Mouse (Mus musculus) layer of hippocampus, adult 2 months (tissue): ENCODE data around the gene Map3k14. TPM values are rescaled to one million over a fixed set of nuclear protein-coding genes. Genes with fewer than 3 reads are reported as not detected.

Experiments used
- DNase-seq, 2 experiments: peaks; one replicate each; pipeline ENCODE4 v3.0.0; 2022; ENCODE audit warnings: low spot score in 2 of 2
- H3K27ac ChIP-seq: fragments of 200-600 bp; 2 replicates; pipeline ENCODE4 v1.8.1; 2022
- H3K4me3 ChIP-seq: fragments of 200-600 bp; 2 replicates; pipeline ENCODE4 v1.8.1; 2022; ENCODE audit warnings: mild to moderate bottlenecking
- CTCF ChIP-seq: fragments of 200-600 bp; conservative IDR thresholded peaks from 2 replicates; pipeline ENCODE4 v1.8.1; 2022; ENCODE audit warnings: antibody characterized with exemption, mild to moderate bottlenecking, moderate library complexity
- total RNA-seq, 2 experiments: library from RNA; stranded (reverse); gene quantifications; 2 replicates each; pipeline ENCODE4 v1.2.3; 2021

Map3k14 gene
- total RNA-seq, 2 experiments from 2014 or later, result 3.3 TPM

DNA sequence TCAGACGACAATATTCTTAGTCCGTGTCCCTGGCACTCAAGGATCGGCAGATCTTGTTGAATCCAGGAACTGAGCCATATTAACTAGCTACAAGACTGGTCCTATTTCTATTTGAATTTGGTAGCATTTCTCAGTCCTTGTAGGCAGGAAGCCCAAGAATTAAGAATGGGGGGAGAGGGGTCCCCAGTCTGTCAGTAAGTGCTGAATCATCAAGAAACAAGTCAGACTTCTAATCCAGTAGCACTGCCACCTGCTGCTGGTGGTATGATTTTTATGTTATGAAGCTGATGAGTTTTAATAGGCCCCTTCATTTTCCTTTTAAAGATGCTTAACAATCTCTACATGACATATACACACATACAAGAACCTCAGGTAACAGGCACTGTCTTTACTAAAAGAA, 16.9 kb downstream of the Map3k14 start:
- DNase-seq, result no peak
- no peak overlapping the region for H3K4me3 ChIP-seq
- no peak; the same call in 1 of the 2 replicates for TF ChIP-seq CTCF
- H3K27ac ChIP-seq, result no peak overlapping the region

DNA sequence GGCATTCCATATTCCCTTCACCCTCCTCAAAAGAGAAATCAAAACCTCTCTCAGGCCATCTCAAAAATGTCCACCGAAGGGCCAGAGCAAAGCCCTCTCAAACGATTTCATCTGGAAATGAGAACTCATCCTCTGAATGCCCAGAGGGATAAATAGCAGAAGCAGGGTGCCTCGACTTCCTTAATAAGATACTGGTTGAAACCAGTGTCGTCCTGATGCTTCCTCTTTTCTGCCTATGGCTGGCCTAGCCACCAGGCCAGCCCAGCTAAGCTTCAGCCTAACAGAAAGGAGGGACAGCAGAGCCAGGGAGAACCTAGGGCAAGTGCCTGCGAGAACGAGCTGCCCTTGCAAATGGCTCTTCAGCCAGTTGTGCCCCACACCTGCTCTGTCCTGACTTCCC, 17.8 kb downstream of the Map3k14 start:
- H3K27ac ChIP-seq, result peak overlapping the region; percentile 23; the same call in 1 of the 2 replicates
- no peak for TF ChIP-seq CTCF
- no peak for DNase-seq
- no peak overlapping the region for H3K4me3 ChIP-seq

DNA sequence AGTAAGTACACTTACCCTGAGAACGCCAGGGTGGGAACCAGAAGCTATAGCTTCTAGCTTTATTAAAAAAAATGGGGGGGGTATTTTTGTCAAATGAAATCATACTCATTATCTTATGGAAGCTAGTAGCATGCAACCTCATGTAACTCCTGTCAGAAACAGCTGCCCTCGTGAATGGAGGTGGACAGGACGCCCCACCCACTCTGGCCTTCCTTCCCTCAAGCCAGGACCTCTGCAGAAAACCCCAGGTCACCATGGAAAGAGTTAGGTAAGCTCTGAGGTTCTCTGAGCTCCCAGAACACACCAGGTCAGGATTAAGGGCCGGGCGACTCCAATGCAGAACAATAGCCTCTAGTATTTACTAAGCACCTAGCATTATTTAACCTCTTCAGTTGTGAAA, 18.4 kb downstream of the Map3k14 start:
- no peak for TF ChIP-seq CTCF
- no peak overlapping the region for H3K27ac ChIP-seq
- H3K4me3 ChIP-seq, result no peak overlapping the region
- no peak for DNase-seq

DNA sequence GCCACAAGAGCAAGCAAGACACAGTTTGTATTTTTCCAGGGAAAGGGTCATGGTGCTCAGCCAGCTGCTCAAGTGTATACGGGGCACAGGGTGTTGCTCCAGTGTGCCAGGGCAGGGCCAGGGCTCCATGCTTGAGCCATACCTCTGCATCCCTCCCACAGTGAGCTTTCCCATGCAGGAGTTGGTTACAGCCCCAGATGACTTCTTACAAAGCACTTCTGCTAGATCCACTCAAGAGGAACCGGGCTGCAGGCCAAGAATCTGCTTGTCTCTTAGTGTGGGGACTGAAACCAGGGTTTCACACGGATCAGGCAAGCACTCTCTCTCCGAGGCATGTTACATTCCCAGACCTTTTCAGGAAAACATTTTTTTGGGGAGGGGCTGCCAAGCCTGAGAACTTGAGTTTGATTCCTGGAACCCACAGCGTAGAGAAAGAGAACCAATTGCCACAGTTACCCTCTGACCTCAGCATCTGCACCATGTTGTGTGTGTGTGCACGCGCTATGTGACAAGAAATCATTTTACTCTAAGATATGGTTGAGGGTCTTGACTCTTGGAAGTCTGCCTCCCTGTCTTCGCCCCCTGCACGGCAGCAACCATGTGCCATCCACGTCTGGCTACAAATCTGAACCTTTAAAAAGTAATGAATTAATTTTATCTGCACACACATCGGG, 19.6 kb downstream of the Map3k14 start:
- DNase-seq, result peak; percentile 63 to 77
- no peak for TF ChIP-seq CTCF
- no peak overlapping the region for H3K4me3 ChIP-seq
- peak overlapping the region; percentile 51; the same call in 1 of the 2 replicates for H3K27ac ChIP-seq

DNA sequence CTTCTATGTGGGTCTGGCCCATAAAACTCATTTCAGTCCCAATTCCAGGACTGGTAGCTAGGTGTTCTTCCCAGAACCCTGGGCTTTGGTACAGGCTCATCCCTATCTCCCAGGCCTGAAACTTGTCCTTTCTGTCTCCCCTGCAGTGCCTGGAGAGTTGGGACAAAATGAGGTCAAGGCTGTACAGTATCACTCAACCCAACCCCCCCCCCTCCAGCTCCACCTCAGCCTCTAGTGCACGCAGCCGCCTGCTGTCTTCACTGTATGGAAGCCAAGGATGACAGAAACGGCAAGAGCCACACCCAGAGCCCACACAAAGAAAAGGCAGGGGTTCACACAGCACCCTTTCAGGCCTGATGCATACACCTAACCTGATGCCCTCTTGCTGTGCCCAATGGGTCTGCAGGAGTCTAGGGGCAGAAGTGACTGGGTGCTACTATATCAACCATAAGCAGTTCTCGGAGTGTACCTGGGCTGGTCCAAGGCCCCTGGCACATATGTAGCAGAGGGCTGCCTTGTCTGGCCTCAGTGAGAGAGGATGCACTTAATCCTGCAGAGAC, 20.5 kb downstream of the Map3k14 start:
- no peak overlapping the region for H3K4me3 ChIP-seq
- peak overlapping the region; percentile 75 for H3K27ac ChIP-seq
- TF ChIP-seq CTCF, result no peak
- DNase-seq, result no peak

DNA sequence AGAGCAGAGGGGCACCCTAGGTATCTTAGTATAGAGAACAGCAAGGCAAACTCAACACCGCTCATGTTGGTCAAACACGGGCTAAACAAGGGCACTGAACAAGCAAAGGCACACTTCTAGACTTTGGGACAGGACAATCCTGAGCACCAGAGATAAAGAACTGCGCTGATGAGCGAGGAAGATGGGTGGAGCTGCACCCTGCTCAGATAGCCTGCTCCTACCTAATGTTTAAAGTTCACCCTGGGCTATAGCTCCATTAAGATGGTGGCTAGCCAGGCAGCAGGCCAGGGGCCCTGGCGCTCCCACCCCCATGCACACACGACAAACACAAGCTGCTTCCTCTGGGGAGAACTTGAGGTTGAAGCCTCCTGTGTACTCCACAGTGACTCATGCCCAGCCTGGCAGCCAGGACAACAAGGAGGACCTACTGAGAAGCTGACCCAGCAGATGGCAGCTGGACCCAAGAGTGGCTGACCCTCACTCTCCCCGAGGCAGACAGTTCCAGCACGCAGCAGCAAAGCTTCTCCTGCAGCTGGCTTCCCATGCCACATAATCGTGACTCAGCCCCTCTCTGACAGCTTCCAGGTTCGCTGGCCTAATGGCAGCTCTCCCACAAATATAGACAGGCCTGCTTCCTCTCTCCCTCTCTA, 21.1 kb downstream of the Map3k14 start:
- Histone ChIP-seq H3K27ac (peak overlapping the region; percentile 75), H3K4me3 (no peak overlapping the region)
- DNase-seq, result peak in 1 of 2 experiments; percentile 23
- TF ChIP-seq CTCF, result no peak

DNA sequence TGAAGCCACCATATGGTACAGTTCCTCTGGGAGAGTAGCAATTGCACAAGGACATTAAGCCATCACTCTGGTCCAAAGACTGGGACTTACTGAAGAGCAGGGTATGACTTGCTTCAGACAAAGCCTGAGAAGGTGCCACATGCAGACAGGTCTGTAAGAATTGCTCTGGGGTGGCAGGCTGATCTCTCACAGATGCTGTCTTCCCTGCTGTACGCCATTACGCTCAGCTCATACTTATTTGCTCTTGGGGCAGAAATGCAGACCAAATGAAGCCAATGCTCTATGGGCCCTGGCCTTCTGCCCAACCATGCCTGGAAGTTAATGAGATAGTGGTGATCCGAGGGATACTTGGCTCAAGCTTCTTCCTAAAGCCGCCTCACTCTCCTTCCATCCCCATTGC, 22.4 kb downstream of the Map3k14 start:
- no peak for TF ChIP-seq CTCF
- Histone ChIP-seq H3K4me3 (no peak overlapping the region), H3K27ac (no peak overlapping the region)
- no peak for DNase-seq

DNA sequence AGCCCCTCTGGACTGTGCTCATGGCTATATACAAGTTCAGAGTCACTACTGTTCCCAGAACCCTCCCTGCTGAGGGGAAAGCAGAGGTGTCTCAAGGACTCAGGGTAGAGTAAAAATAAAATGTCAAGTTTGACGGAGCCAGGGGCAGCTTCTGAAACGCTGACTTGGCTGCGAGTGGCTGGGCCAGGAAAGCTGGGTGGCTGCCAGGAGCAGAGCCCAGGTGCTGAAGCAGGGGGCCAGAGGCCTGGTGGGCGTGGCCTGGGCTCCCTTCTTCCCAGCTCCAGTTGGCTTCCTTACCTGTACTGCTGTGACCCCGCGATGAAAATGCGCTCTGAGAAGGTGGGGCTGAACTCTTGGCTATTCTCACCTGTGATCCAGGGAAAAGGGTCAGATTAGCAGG, 26.5 kb downstream of the Map3k14 start:
- Histone ChIP-seq H3K27ac (no peak overlapping the region), H3K4me3 (no peak overlapping the region)
- no peak for TF ChIP-seq CTCF
- DNase-seq, result no peak

DNA sequence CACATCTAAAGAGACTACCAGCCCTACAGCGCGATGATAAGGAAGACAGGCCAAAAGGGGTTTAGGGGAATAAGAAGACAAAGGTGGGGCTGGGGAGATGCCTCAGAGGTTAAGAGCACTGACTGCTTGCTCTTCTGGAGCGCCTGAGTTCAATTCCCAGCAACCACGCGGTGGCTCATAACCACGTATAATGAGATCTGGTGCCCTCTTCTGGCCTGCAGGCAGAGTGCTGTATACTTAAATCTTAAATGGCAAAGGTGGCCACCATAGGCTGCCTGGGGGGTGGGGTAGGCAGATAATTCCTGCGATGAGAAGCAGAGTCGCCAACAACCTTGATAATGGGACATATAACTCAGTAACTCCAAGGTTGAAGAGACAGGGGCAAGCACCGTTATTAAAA, 29.5 kb downstream of the Map3k14 start:
- Histone ChIP-seq H3K27ac (no peak overlapping the region), H3K4me3 (no peak overlapping the region)
- TF ChIP-seq CTCF, result peak; percentile 46

DNA sequence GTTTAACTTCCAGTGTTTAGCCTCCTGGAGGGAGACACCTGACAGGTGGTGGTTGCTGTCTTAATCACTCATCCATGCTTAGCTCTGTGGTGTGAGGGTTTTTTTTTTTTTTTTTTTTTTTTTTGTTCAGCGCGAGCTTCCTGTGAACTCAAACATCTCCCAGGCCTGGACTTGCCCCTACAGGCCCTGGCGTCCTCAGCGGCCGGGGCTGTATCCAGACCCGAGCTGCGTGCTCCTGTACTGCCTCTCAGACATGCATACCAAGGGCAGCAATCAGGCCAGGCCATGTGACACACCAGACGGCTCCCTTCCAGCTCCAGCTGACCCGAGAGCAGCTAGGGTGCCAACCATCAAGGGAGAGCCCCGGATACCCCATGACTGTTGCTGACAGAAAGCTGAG, 30.4 kb downstream of the Map3k14 start:
- Histone ChIP-seq H3K27ac (no peak overlapping the region), H3K4me3 (no peak overlapping the region)
- TF ChIP-seq CTCF, result no peak
- no peak for DNase-seq

More for the DNA sequence above, 29.5 kb downstream of the Map3k14 start:
- no peak for DNase-seq

DNA sequence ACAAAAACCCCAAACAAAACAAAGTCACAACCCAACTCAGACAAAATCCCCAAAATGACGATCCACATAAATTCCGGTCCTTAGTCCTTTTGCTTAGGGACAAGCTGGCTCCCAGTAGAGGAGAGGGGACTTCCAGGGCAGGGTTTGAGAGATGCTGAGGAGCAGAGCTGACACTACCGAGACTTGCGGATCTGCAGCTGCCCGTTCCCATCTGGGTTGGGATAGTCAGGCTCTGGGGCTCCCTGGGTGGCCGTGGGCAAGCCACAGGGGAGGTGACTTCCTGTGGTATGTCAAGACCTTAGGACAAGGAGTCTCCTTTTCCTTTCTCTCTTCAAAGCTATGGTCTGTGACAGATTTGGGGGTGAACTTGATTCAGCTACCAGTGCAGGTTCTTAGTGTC, 30.8 kb downstream of the Map3k14 start:
- no peak for DNase-seq
- Histone ChIP-seq H3K4me3 (no peak overlapping the region), H3K27ac (no peak overlapping the region)
- TF ChIP-seq CTCF, result no peak

DNA sequence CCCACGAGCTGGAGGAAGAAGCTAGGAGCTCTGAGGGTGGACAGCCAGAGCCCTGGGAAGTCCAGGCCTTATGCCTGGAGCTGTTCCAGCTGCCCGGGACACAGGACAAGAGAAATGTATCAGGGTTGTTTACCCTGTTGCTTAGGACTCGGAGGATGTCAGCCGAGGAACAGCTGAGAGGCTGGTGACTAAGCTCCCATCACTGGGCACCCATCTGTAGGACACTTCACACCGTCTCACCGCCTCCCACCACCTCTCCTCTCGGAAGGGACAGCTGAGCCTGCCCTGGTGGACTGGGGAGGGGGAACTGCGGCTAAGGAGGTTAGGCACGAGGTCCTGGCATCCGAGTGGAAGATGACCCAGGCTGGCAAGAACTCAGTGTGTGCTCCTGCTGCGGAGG, 31.6 kb downstream of the Map3k14 start:
- no peak for DNase-seq
- no peak overlapping the region for H3K4me3 ChIP-seq
- H3K27ac ChIP-seq, result peak overlapping the region; percentile 6; the same call in 1 of the 2 replicates
- no peak for TF ChIP-seq CTCF

DNA sequence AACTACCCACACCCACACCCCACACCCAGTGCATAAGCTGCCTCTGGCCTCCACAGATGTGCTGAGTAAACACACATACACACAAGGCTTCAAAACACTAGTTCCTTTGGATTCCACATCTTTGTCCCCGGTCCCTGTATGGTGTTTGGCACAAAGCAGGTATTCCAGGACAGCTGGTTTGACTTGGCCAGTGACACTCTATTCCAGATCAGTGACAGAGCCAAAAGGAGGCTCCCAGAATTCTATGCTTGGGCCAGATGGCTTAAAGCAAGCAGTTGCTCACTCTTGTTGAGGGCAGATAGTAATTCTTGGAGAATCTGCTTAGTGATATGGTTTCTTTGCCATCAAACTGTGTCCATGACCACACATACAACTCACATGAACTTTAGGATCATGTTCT, 32.8 kb downstream of the Map3k14 start:
- H3K4me3 ChIP-seq, result no peak overlapping the region
- TF ChIP-seq CTCF, result no peak
- no peak for DNase-seq
- no peak overlapping the region for H3K27ac ChIP-seq

DNA sequence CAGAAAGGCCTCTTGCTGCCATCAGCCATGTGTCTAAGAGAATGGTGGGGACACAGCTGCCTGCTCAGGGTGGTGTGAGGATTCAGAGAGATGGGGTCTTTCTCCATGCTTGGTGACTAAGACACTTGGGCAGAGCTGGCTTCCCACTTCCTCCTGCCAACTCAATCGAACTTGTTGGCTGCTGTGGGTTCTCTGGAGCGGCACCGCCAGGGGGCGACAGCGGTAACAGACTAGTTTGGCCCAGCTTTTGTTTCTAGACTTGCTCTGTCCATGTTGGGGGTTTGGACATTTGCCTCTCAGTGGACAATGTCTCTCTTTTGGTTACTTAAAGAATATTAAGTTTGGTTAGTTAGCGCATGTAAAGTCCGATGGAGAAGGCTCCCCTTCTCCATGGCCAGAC, 34.3 kb downstream of the Map3k14 start:
- TF ChIP-seq CTCF, result peak; percentile 97; the same call in 1 of the 2 replicates
- no peak overlapping the region for H3K4me3 ChIP-seq
- peak; percentile 75 to 85 for DNase-seq
- no peak overlapping the region for H3K27ac ChIP-seq
